In genomic region chr5:62622848-62623479, GRCm38 (mm10) we compare ENCODE assay signal across 18 mouse cellular contexts.
DNase-seq lines count a peak whose midpoint lies in the region; ATAC-seq lines count a peak whose summit lies in the region.
"Had no signal": no experiment of that assay in that cellular context is flagged by ENCODE, and none has a peak within 500 bp of the region (broad histone marks: within the 10 kb centered on the region; RNA-seq: fewer than 3 reads in every experiment).

No protein-coding gene starts in this region.

- 76% methylated on average over 11 of the region's 11 CpGs for WGBS in liver, embryonic 15.5 days (ENCODE audit: insufficient replicate concordance)

- H3K27me3 ChIP-seq in liver, embryonic 15.5 days: no peaks in the 10 kb centered on the region
- H3K27me3 ChIP-seq: embryonic facial prominence, embryonic 12.5 days; forebrain, embryonic 15.5 days had no signal

- no peaks in the 10 kb centered on the region for H3K36me3 ChIP-seq in liver, embryonic 15.5 days (replicated peaks)
- H3K36me3 ChIP-seq: embryonic facial prominence, embryonic 12.5 days; forebrain, embryonic 15.5 days; heart, embryonic 10.5 days had no signal

- no peaks in the 10 kb centered on the region for H3K4me1 ChIP-seq in liver, embryonic 15.5 days (replicated peaks)
- H3K4me1 ChIP-seq: embryonic facial prominence, embryonic 12.5 days; forebrain, embryonic 15.5 days; heart, embryonic 10.5 days had no signal

- H3K9me3 ChIP-seq in liver, embryonic 15.5 days (replicated peaks): no peaks in the 10 kb centered on the region
- H3K9me3 ChIP-seq: embryonic facial prominence, embryonic 12.5 days; forebrain, embryonic 15.5 days; heart, embryonic 10.5 days had no signal

- DNase-seq in kidney, adult 9 months: peak; percentile 46
- DNase-seq in kidney, adult 11 months: no peak
- DNase-seq in liver: no peak
- peak; percentile 3 for DNase-seq in lung, postnatal 25 days (ENCODE audit: low spot score)
- no peak for DNase-seq in lung, postnatal 14 days
- no peak for DNase-seq in cerebellum, postnatal 25 days
- DNase-seq: adrenal gland, postnatal 10 days; cerebellum, adult 11 months; cerebellum, adult 8-10 months; cerebellum, postnatal 14 days; gastrocnemius, postnatal 10 days; heart, adult 18-20 months; heart, postnatal 10 days; heart, postnatal 4 days had no signal

- H3K9ac ChIP-seq in liver, embryonic 15.5 days: no peak overlapping the region
- H3K9ac ChIP-seq: embryonic facial prominence, embryonic 12.5 days; forebrain, embryonic 15.5 days had no signal

- H3K4me3 ChIP-seq in liver, embryonic 15.5 days (replicated peaks): no peak overlapping the region
- H3K4me3 ChIP-seq: embryonic facial prominence, embryonic 12.5 days; forebrain, embryonic 15.5 days; heart, embryonic 10.5 days had no signal

- H3K27ac ChIP-seq in liver, embryonic 15.5 days (replicated peaks): no peak overlapping the region
- H3K27ac ChIP-seq: embryonic facial prominence, embryonic 12.5 days; forebrain, embryonic 15.5 days; heart, embryonic 10.5 days had no signal

- 0 out of 2 replicates have a peak, but pooled peaks have one; percentile 37 for ATAC-seq in liver, embryonic 15.5 days (ENCODE audit: insufficient read depth)
- ATAC-seq: forebrain, embryonic 15.5 days had no signal

- H3K4me2 ChIP-seq in liver, embryonic 15.5 days: no peak overlapping the region
- H3K4me2 ChIP-seq: embryonic facial prominence, embryonic 12.5 days; forebrain, embryonic 15.5 days had no signal

Comparison
In these comparisons a context has a peak if more than half of its experiments do, and no peak if none do; other contexts are left out.
1. DNase-seq: peak in kidney, adult 9 months (single experiment) and lung, postnatal 25 days (single experiment); none in kidney, adult 11 months (single experiment), liver (single experiment), lung, postnatal 14 days (single experiment) and cerebellum, postnatal 25 days (0 of 2).